Mouse (Mus musculus) liver, embryonic 14 days (tissue): Measurements from ENCODE around the gene Uqcrc1. TPM values are rescaled to one million over a fixed set of nuclear protein-coding genes. Genes with fewer than 3 reads are reported as not detected.

ENCODE experiments used
- polyA plus RNA-seq: library from polyadenylated mRNA; depleted of rRNA; stranded (reverse); fragments of >200 nt; gene quantifications from 2 replicates; pipeline ENCODE4 v1.2.3, GENCODE M21; 2012; rRNA removed

Gene Uqcrc1
- 177 and 218 TPM in 2 replicates for polyA plus RNA-seq

DNA sequence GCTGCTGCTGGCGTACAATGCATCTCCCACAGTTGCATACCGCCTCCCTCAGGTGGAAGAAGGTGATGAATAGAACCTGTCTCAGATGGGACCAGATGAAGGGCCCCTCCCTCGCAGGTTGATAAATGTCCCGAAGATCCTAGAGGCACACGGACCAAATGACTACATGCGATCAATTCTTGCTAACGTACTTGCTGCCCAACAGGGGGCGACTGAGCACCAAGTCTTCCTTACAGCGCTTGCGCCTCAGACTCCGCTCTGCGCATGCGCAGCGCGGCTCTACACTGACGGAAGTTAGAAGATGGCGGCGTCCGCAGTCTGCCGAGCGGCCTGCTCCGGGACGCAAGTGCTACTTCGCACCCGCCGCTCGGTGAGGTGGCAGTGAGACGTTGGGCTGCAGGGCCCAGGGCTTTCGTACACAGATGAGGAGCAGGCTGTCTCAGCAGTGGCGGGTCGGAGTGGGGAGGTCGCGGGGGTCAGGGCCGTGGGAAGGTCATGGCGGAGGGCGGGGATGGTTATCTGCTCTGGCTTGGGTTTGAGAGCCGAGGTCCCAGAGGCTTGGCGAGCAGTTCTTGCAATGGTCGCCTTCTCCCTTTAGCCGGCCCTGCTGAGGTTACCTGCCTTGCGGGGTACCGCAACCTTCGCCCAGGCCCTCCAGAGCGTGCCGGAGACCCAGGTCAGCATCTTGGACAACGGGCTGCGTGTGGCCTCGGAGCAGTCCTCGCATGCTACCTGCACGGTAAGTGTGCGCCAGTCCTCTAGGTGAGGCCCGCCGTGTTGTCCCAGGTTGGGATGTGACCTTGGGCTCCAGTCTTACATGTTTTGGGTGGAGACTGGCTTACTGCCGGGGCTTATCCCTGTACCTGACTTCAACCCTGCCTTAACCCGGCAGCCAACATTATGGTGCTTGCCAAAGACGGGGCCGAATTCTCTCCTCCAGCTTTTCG lies at the start of gene Uqcrc1:
Uqcrc1 (plus strand) TSS at position 216 of the 947 bp plus-strand sequence.

DNA sequence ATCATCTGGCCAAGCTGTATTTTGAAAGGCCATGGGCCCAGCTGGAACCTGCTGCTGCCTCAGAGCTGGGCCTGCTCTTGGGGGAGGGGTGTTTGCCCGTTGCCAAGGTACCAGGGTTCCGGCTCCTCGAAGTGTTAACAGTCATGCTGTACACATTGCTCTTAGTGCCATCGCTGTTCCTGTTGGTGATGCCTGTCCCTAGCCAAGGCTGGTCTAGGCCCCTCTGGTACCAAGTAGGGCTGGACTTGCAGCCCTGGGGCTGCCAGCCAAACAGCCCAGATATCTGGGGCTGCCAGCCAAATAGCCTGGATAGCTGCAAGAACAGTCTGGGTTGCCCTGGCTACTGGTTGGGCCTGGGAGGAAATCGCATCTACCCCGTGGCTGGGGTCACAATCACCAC lies 21.9 kb upstream of the Uqcrc1 start, which contains the start of gene Tmem89:
Tmem89 (plus strand) TSS at position 129 of the 400 bp plus-strand sequence.

DNA sequence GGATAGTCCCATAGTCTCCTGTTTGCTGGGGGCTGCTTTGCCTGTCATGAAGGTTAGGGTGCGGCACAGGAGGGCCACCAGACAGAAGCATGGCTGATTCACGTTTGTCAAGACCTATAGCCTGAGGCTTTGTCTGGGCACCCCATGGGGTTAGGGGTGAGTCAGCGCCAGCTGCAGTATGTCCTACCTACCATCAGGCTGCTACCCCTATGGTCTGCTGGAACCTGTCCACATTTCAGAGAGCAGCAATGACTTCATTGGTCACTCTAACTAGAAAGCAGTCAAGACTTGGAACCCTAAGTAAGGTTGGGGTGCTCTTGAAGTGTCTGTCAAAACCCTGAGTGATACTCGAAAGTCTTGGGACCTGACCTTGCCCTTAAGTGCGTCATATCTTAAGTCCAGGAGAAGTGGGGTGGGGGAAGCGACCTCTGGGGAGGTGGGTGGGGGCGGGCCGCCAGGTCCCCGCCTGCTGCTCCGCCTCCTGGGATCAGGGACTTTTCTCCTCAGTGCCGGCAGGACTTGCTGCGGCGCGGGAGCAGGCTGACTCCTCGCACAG lies 16.7 kb downstream of the Uqcrc1 start, which contains the start of gene Col7a1:
Col7a1 (plus strand) TSS at position 506 of the 556 bp plus-strand sequence.

DNA sequence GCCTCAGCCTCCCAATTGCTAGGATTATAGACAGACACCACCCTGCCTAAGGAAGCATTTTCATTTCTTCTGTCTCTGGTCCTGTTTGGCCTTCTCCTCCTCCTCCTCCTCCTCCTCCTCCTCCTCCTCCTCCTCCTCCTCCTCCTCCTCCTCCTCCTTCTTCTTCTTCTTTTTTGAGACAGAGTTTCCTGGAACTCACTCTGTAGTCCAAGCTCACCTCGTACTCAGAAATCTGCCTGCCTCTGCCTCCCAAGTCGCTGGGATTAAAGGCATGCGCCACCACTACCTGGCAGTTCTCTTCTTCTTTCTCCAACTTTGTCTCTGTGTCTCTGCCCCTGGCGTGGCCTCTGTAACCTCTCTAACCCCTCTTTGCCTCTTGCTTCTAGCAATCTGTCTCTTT lies 49.3 kb downstream of the Uqcrc1 start, which contains the start of gene Ucn2:
Ucn2 (plus strand) TSS at position 301 of the 400 bp plus-strand sequence.

DNA sequence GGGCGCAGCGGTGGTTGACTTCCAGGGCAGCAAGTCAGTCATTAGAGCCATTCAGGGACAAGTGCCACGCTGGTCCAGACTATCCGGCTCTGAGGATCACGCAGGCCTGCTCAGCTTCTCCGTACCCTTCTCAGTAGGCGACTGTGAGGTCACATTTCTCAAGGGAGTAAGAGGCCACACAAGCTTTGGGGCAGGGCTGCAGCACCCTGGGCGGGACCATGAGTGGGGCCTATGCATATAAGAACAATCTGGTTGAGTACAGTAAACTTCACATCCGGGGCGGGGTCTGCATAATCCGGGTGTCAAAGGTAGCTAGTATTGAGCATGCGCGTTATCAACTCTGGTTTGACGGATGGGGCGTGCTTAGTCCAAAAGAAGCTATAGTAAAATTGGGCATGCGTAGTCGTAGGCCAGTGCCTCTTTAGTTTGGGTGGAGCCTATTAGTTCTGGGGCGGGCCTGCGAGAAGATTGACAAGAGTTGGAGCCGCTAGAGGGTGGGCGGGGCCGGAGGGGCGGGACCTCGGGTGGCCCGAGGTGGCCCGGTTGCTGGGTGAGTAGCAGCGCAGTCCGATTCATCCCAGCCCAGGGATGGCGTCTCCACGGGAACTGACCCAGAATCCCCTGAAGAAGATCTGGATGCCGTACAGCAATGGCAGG lies 55.1 kb downstream of the Uqcrc1 start, which contains the start of gene Pfkfb4:
Pfkfb4 (plus strand) TSS at position 351 of the 657 bp plus-strand sequence.

Other genes starting within 250 kb of the Uqcrc1 start
- 5.9 and 7.1 TPM in 2 replicates for gene Prkar2a, start 247.3 kb upstream of the Uqcrc1 start, polyA plus RNA-seq
- gene Ip6k2, start 152.8 kb upstream of the Uqcrc1 start, polyA plus RNA-seq: 27.8 and 29.7 TPM in 2 replicates
- gene Nckipsd, start 128.3 kb upstream of the Uqcrc1 start, polyA plus RNA-seq: 3.3 and 3.9 TPM in 2 replicates
- gene Celsr3, start 110.3 kb upstream of the Uqcrc1 start, polyA plus RNA-seq: 0.15 and 0.23 TPM in 2 replicates
- gene Slc26a6, start 83.3 kb upstream of the Uqcrc1 start, polyA plus RNA-seq: 3.9 and 4.0 TPM in 2 replicates
- not detected in 2 replicates for gene Tmem89, start 22.0 kb upstream of the Uqcrc1 start, polyA plus RNA-seq
- gene Col7a1, start 17.0 kb downstream of the Uqcrc1 start, polyA plus RNA-seq: 0.54 and 0.69 TPM in 2 replicates
- gene Ucn2, start 49.4 kb downstream of the Uqcrc1 start, polyA plus RNA-seq: 0.10 and 0.12 TPM in 2 replicates
- gene Pfkfb4, start 55.1 kb downstream of the Uqcrc1 start, polyA plus RNA-seq: 1.9 and 2.7 TPM in 2 replicates
- gene Shisa5, start 101.9 kb downstream of the Uqcrc1 start, polyA plus RNA-seq: 12.1 and 14.9 TPM in 2 replicates
- gene Trex1, start 123.1 kb downstream of the Uqcrc1 start, polyA plus RNA-seq: 10.2 and 12.5 TPM in 2 replicates
- 5.3 and 6.3 TPM in 2 replicates for gene Atrip, start 137.5 kb downstream of the Uqcrc1 start, polyA plus RNA-seq
- 7.0 and 7.9 TPM in 2 replicates for gene Ccdc51, start 145.9 kb downstream of the Uqcrc1 start, polyA plus RNA-seq
- 101 and 103 TPM in 2 replicates for gene Tma7, start 146.0 kb downstream of the Uqcrc1 start, polyA plus RNA-seq
- gene Plxnb1, start 158.8 kb downstream of the Uqcrc1 start, polyA plus RNA-seq: 3.7 and 4.1 TPM in 2 replicates
- not detected in 2 replicates for gene Fbxw21, start 225.4 kb downstream of the Uqcrc1 start, polyA plus RNA-seq